Mouse (Mus musculus): Measurements from ENCODE around the gene Gm21560. TPM values are rescaled to one million over a fixed set of nuclear protein-coding genes. Genes with fewer than 3 reads are reported as not detected.

The Gm21560 gene
- polyA plus RNA-seq (2014; fragmentation: Illumina TruSeq; extraction: RNeasy Lipid Tissue Mini Kit (QIAGEN cat#74804); ENCODE audit: low read depth, low replicate concordance), result 4.4 TPM

GRCm38 (mm10) chr14:6219192-6219591 lies at the start of gene Gm21560:
Gm21560 (minus strand) TSS chr14:6219292.

Other genes starting within 250 kb of the Gm21560 start
- 25.0 TPM for gene Gm3453, start 240.2 kb downstream of the Gm21560 start, polyA plus RNA-seq (2014; fragmentation: Illumina TruSeq; extraction: RNeasy Lipid Tissue Mini Kit (QIAGEN cat#74804); ENCODE audit: low read depth, low replicate concordance)
- gene Gm6337, start 161.0 kb downstream of the Gm21560 start, polyA plus RNA-seq (2014; fragmentation: Illumina TruSeq; extraction: RNeasy Lipid Tissue Mini Kit (QIAGEN cat#74804); ENCODE audit: low read depth, low replicate concordance), result 2.8 TPM
- gene Gm8206, start 125.3 kb downstream of the Gm21560 start, polyA plus RNA-seq (2014; fragmentation: Illumina TruSeq; extraction: RNeasy Lipid Tissue Mini Kit (QIAGEN cat#74804); ENCODE audit: low read depth, low replicate concordance), result 2.4 TPM
- gene Gm3468, start 110.6 kb downstream of the Gm21560 start, polyA plus RNA-seq (2014; fragmentation: Illumina TruSeq; extraction: RNeasy Lipid Tissue Mini Kit (QIAGEN cat#74804); ENCODE audit: low read depth, low replicate concordance), result 2.5 TPM
- 91.0 TPM for gene Gm3476, start 93.5 kb downstream of the Gm21560 start, polyA plus RNA-seq (2014; fragmentation: Illumina TruSeq; extraction: RNeasy Lipid Tissue Mini Kit (QIAGEN cat#74804); ENCODE audit: low read depth, low replicate concordance)
- gene Gm3411, start 68.0 kb upstream of the Gm21560 start, polyA plus RNA-seq (2014; fragmentation: Illumina TruSeq; extraction: RNeasy Lipid Tissue Mini Kit (QIAGEN cat#74804); ENCODE audit: low read depth, low replicate concordance), result 2.1 TPM
- gene Gm21103, start 85.6 kb upstream of the Gm21560 start, polyA plus RNA-seq (2014; fragmentation: Illumina TruSeq; extraction: RNeasy Lipid Tissue Mini Kit (QIAGEN cat#74804); ENCODE audit: low read depth, low replicate concordance), result 418 TPM
- 4.4 TPM for gene Gm3618, start 124.4 kb upstream of the Gm21560 start, polyA plus RNA-seq (2014; fragmentation: Illumina TruSeq; extraction: RNeasy Lipid Tissue Mini Kit (QIAGEN cat#74804); ENCODE audit: low read depth, low replicate concordance)
- gene Gm16440, start 171.0 kb upstream of the Gm21560 start, polyA plus RNA-seq (2014; fragmentation: Illumina TruSeq; extraction: RNeasy Lipid Tissue Mini Kit (QIAGEN cat#74804); ENCODE audit: low read depth, low replicate concordance), result 1.8 TPM
- gene Gm3591, start 193.2 kb upstream of the Gm21560 start, polyA plus RNA-seq (2014; fragmentation: Illumina TruSeq; extraction: RNeasy Lipid Tissue Mini Kit (QIAGEN cat#74804); ENCODE audit: low read depth, low replicate concordance), result 6.7 TPM
- gene Gm3594, start 225.3 kb upstream of the Gm21560 start, polyA plus RNA-seq (2014; fragmentation: Illumina TruSeq; extraction: RNeasy Lipid Tissue Mini Kit (QIAGEN cat#74804); ENCODE audit: low read depth, low replicate concordance), result 1.4 TPM